8 mouse cellular contexts compared by ENCODE assay signal in the genomic region with DNA sequence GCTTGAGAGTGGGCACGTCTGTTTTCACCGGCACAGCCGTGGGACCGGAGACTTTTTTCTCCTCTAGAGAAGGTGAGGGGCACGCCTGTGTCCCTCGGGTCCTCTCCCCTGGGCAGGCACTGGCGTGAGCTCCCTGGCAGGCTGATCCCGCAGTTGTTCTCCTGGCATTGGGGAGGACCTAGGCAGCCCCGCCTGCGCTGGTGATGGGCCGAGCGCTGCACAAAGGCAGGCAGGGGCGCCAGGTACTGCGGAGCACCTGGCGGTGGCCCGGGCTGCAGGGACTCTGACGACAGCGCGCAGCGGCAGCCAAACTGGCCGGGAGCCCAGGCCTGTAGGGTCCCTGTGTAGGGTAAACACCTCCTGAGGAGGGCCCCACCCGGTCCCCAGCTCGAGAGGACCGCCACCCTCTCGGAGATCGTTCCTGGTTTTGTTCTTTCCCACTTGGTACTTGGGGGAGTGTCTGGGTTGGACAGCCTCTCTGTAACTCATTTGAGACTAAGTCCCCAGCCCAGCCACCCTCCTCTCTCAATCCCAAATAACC. TPM values are rescaled to one million over a fixed set of nuclear protein-coding genes. Genes with fewer than 3 reads are reported as not detected.
DNase-seq lines count a peak whose midpoint lies in the region; ATAC-seq lines count a peak whose summit lies in the region.

No protein-coding gene starts in this region.

- under 1% methylated on average over 26 of the region's 26 CpGs for WGBS in intestine, embryonic 15.5 days

- H3K27me3 ChIP-seq in intestine, embryonic 15.5 days (replicated peaks): no peaks in the 10 kb centered on the region

- peaks cover 14% of the 10 kb centered on the region for H3K4me1 ChIP-seq in intestine, embryonic 15.5 days (replicated peaks)

- no peaks in the 10 kb centered on the region for H3K36me3 ChIP-seq in intestine, embryonic 15.5 days

- DNase-seq in thymus, postnatal 14 days: peak; percentile 6
- DNase-seq in thymus, postnatal 10 days (ENCODE audit: low spot score in 2 of 2): no peak
- DNase-seq in cerebellum, postnatal 36 days: peak; percentile 15 to 16
- DNase-seq in heart, adult 11 months: peak; percentile 96
- DNase-seq in lung, adult 18-20 months: peak; percentile 90 to 93
- DNase-seq in ovary, postnatal 10 days (ENCODE audit: low spot score): peak; percentile 24
- no peak for DNase-seq in right cerebral cortex, postnatal 25 days

- peak overlapping the region; percentile 77 for H3K4me3 ChIP-seq in intestine, embryonic 15.5 days (replicated peaks)

- no peaks in the 10 kb centered on the region for H3K9me3 ChIP-seq in intestine, embryonic 15.5 days

- peak; percentile 64 for ATAC-seq in intestine, embryonic 15.5 days

- H3K9ac ChIP-seq in intestine, embryonic 15.5 days: peak overlapping the region; percentile 77

- H3K27ac ChIP-seq in intestine, embryonic 15.5 days: peak overlapping the region; percentile 89

- H3K4me2 ChIP-seq in intestine, embryonic 15.5 days (replicated peaks): peak overlapping the region; percentile 98

RNA-seq across cellular contexts. Expression of gene Myo1e, which starts 0.9 kb away (rescaled TPM):
- 18.4 and 19.4 TPM in 2 replicates for polyA plus RNA-seq in intestine, embryonic 15.5 days (2015; fragmentation: Nextera tagmentation; extraction: Ambion mirVana)

Comparison
In these comparisons a context has a peak if more than half of its experiments do, and no peak if none do; other contexts are left out.
1. DNase-seq: peak in thymus, postnatal 14 days (single experiment), cerebellum, postnatal 36 days (2 of 2), heart, adult 11 months (single experiment), lung, adult 18-20 months (2 of 2) and ovary, postnatal 10 days (single experiment); none in thymus, postnatal 10 days (0 of 2) and right cerebral cortex, postnatal 25 days (single experiment).